Mouse (Mus musculus) E14TG2a.4 (cell line): Measurements from ENCODE around the gene Mcmbp.

Experiments used
- CTCF ChIP-seq: conservative IDR thresholded peaks from 2 replicates; pipeline ENCODE4 v1.5.1; 2014; ENCODE audit warnings: low read length
- NANOG ChIP-seq: IDR thresholded peaks from 2 replicates; pipeline ENCODE4 v1.6.1; 2014; ENCODE audit warnings: borderline replicate concordance, low read length, mixed read lengths
- POU5F1 ChIP-seq: IDR thresholded peaks from 2 replicates; pipeline ENCODE4 v1.6.1; 2014; ENCODE audit warnings: low read length, borderline replicate concordance

DNA sequence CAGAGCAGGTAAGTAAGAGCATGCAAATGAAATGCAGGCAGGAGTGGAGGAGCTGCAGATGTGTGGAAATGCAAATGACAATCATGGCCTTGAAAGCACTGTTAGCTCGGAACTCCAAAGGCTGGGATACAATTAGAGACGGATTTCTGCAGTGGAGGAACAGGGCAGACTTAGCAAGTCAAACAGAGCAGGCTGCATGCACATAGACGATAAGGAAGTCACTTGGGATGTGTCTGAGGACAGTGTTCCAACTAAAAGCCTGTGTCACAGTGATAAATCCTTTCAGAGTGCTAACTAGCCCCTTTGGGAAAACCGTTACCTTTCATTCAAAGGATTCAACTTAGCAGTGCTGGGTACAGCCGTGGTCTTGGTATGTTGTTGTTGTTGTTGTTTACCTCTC, 72.5 kb downstream of the Mcmbp start:
- TF ChIP-seq CTCF (no peak), POU5F1 (no peak), NANOG (no peak)
